In genomic region chr1:183264145-183265008, GRCm38 (mm10) we compare ENCODE assay signal across 9 mouse cellular contexts. TPM values are rescaled to one million over a fixed set of nuclear protein-coding genes. Genes with fewer than 3 reads are reported as not detected.
A peak's percentile ranks its signal among the peaks of the same experiment; 100 is the strongest.
DNase-seq lines count a peak whose midpoint lies in the region; TF ChIP-seq lines count a peak whose summit lies in the region.
"Had no signal": no experiment of that assay in that cellular context is flagged by ENCODE, and none has a peak within 500 bp of the region (broad histone marks: within the 10 kb centered on the region; RNA-seq: fewer than 3 reads in every experiment).

No protein-coding gene starts in this region.

- H3K4me3 ChIP-seq in heart, embryonic 10.5 days = no peak overlapping the region

- peaks cover 16% of the 10 kb centered on the region for H3K4me1 ChIP-seq in heart, embryonic 10.5 days

- H3K27me3 ChIP-seq in heart, embryonic 10.5 days (ENCODE audit: insufficient read depth, poor library complexity, severe bottlenecking) = no peaks in the 10 kb centered on the region

- no peak for TF ChIP-seq POLR2A in brain, embryonic 14.5 days (IDR thresholded peaks at IDR 0.05; ENCODE audit: borderline replicate concordance, extremely low read depth, insufficient read depth, insufficient read length, poor library complexity, severe bottlenecking)

- H3K9me3 ChIP-seq in heart, embryonic 10.5 days = no peaks in the 10 kb centered on the region

- no peaks in the 10 kb centered on the region for H3K36me3 ChIP-seq in heart, embryonic 10.5 days

- WGBS in heart, embryonic 10.5 days = 60% methylated on average over 13 of the region's 13 CpGs

- DNase-seq in heart, adult 11 months = peak; percentile 95
- DNase-seq in heart, embryonic 10.5 days (ENCODE audit: low spot score) = no peak
- peak; percentile 27 for DNase-seq in brain, embryonic 14.5 days (ENCODE audit: low read depth)
- peak; percentile 32 for DNase-seq in heart, postnatal 4 days
- peak; percentile 64 to 72 for DNase-seq in monocyte, adult 2 months (ENCODE audit: low read depth in 1 of 2, low spot score in 2 of 2)
- no peak for DNase-seq in gastrocnemius, adult 8-10 months (ENCODE audit: low spot score in 2 of 2)
- DNase-seq in right cerebral cortex, postnatal 14 days = no peak
- no peak for DNase-seq in right cerebral cortex, adult 18-20 months
- DNase-seq: cerebellum, adult 11 months had no signal

- no peak for TF ChIP-seq CTCF in brain, embryonic 14.5 days (IDR thresholded peaks at IDR 0.05; ENCODE audit: borderline replicate concordance, extremely low read depth, insufficient read depth, insufficient read length)

- no peak overlapping the region for H3K27ac ChIP-seq in heart, embryonic 10.5 days

RNA-seq across cellular contexts. Expression of gene Aida, which starts 32.0 kb away (rescaled TPM):
- 27.5 and 41.1 TPM in 2 replicates for polyA plus RNA-seq in heart, embryonic 10.5 days (2016; fragmentation: Nextera tagmentation; extraction: Ambion mirVana)
- polyA plus RNA-seq in brain, embryonic 14.5 days (2012; rRNA removed) = 80.7 and 82.0 TPM in 2 replicates
- total RNA-seq in heart, postnatal 4 days (2021) = 10 to 100 TPM; 40.2 to 41.6 TPM
- total RNA-seq in gastrocnemius, adult 8-10 months (2022) = 10 to 100 TPM; 16.6 to 21.7 (median 19.6) TPM

RNA-seq across cellular contexts. Expression of gene Brox, which starts 32.7 kb away (rescaled TPM):
- 33.3 and 40.7 TPM in 2 replicates for polyA plus RNA-seq in heart, embryonic 10.5 days (2016; fragmentation: Nextera tagmentation; extraction: Ambion mirVana)
- 75.5 and 82.1 TPM in 2 replicates for polyA plus RNA-seq in brain, embryonic 14.5 days (2012; rRNA removed)
- total RNA-seq in heart, postnatal 4 days (2021) = 10 to 100 TPM; 43.8 to 51.6 TPM
- total RNA-seq in gastrocnemius, adult 8-10 months (2022) = 10 to 100 TPM; 17.3 to 20.3 (median 18.2) TPM

RNA-seq across cellular contexts. Expression of gene Disp1, which starts 43.1 kb away (rescaled TPM):
- polyA plus RNA-seq in heart, embryonic 10.5 days (2016; fragmentation: Nextera tagmentation; extraction: Ambion mirVana) = 10.8 and 11.4 TPM in 2 replicates
- 11.1 and 15.6 TPM in 2 replicates for polyA plus RNA-seq in brain, embryonic 14.5 days (2012; rRNA removed)
- total RNA-seq in heart, postnatal 4 days (2021) = 10 to 100 TPM; 10.6 to 11.7 TPM
- 1 to 10 TPM; 1.8 to 2.9 (median 2.2) TPM for total RNA-seq in gastrocnemius, adult 8-10 months (2022)

Comparison
In these comparisons a context has a peak if more than half of its experiments do, and no peak if none do; other contexts are left out.
1. DNase-seq: peak in heart, adult 11 months (single experiment), brain, embryonic 14.5 days (single experiment), heart, postnatal 4 days (single experiment) and monocyte, adult 2 months (2 of 2); none in heart, embryonic 10.5 days (single experiment), gastrocnemius, adult 8-10 months (0 of 2), right cerebral cortex, postnatal 14 days (single experiment) and right cerebral cortex, adult 18-20 months (single experiment).